Mouse (Mus musculus) ES-CJ7 (cell line): ENCODE results near the gene Wdr17.

Experiments used
- DNase-seq: peaks from one replicate; pipeline ENCODE4 v3.0.0; 2011; ENCODE audit warnings: low read depth, low spot score

The Wdr17 gene

DNA sequence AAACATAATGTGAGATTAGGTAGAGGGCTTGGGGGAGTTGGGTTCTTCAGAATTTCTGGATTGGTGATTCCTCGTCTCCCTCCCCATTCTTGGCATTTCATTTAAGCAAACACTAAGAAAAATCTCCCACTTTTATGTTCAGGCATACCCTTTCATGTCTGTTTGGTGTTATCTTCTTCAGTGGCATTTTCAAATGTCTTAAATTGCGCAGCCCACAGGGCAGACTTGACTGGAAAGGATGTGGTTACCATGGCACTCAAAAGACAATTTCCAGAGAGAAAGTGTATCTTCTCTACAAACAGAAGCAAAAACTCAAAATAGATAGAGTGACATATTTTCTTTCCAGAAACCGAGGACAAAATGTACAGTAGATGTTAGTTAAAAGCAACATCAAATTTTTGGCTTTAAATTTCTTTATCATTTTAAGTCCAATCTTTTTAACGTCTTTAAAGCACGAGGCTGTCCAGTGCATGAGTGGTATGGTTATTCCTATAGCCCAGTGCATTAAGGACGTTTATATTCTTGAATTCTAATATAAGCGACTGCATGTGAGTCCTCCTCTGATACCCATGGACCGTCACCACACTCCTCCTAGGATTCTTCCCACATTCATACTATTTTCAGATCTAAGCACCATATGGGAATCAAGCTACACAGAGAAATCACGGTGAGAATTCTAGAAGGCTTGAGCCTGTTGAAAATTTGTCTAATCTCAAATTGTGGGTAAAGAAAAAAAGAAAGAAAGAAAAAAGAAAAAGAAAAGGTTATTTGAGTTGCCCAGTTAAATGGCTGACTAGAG, at the start of gene Wdr17:
Gene Wdr17 (minus strand): TSS at position 198 of the 799 bp plus-strand sequence.
- DNase-seq = no peak

DNA sequence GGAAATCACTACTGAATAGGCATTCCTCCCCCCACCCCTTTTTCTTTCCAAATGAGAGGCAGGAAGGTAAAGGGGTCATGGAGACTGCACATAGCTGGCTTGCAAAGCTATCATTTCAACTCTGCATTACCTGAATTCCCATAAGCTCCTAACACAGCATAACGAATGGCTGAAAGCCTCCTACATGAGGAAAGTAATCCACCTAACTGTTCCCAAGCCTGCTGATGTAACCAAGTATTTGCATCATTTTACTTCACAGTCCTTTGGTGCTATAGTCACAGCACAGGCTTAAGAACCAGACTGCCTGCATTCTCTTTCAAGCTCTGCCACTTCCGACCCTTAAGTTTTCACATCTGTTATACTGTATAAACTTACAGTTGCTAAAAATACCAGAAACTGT, 45.3 kb upstream of the Wdr17 start:
- DNase-seq = no peak

DNA sequence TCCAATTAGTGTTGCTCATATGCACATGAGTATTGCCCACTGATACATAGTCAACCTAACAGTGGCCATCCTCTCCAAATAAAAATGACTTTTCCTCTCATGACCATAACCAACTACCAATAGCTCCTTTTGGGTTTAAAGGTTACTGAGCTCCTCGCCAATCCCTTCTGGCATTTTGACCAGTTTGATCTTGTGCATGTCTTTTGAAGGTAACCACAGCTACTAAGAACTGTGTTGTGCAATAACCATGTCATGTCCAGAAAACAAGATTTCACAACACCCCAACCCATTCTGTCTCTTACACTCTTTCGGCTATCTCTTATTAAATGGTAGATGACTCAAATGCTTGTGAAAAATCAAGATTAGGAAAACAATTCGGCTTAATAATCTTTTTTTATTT, 38.0 kb upstream of the Wdr17 start:
- DNase-seq = no peak

DNA sequence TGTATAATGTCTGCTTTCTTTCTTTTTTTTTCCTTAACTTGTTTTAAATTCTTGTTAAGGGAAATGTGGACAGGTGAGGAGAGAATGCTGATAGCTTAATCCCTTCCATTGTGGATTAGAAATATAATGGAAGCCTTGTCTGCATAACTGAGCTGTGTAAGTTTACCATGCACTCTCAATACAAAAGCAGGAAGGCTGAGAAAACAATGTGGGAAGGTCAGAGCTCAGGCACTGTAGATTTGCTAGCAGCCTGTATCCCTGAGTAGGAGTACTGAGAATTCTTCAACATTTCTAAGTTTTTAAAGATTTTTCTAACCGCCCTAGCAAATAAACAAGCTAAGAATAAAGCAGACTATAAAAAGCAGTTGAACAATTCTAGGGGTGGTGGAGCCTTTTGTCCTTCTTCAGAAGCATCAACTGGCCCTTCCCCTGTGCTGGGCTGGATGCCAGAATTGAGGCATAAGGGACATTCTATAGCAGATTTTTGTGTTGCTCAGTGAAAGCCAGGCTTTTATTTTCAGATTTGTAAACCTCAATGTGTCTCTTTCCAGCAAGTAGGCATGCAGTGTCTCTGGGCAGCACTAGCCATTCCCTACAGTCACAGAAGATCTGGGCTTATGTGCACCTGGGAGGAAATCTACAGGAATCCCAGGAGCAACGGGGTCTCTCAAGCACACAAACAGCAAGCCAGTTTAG, 35.3 kb upstream of the Wdr17 start:
- no peak for DNase-seq

DNA sequence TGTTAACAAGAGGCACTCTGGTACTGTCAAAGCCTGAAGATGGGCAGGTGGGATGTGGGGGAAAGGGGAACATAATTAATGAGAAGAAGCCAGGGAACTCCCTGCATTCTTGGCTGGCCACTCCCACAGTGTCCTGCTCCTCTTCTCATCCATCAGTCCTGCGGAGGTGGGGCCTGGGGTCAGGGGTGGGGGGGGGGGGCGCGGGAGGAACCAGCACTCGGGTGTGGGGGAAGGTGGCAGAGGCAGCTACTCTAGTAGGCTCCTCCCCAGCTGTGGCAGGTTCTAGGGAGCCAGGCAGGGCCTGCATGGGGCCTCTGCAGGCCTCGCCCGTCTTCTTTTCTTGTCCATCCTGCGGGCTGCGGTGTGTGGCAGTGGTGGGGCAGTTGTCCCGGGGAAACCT, 30.7 kb upstream of the Wdr17 start:
- DNase-seq = no peak

DNA sequence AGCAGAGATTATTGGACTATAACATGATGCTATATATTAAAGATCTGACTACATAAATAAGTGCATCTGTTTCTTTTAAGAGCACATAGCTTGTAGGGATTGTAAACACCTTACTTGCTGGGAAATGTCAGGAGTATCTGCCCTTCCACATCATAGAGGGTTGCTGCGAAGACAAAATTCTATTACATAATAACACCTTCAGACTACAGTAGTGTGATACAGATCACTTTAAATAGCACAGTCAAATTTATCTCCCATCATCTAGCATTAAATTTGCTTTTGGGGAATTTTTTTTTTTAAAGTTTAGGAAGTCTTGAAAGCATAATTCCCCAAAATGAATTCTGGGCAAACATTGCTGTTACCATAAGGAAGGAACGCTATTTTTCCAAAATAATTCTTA, 25.9 kb upstream of the Wdr17 start:
- no peak for DNase-seq

DNA sequence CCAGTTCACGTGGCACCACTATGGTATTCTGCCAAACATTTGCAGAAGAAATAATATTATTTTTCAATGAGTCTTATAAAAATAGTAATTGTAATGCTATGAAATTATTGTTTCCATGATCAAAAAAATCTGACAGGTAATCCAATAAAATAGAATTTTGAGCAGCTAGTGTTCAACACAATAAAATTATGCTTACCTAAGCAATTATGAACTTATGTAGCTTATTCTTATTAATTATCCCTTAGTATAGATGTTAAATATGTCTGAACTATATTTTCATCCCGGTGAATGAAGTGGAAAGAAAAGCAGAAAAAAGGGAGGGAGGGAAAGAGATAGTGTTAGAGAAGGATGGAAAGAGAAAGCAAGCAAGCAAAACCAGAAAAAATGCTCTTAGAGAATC, 12.5 kb upstream of the Wdr17 start:
- no peak for DNase-seq

DNA sequence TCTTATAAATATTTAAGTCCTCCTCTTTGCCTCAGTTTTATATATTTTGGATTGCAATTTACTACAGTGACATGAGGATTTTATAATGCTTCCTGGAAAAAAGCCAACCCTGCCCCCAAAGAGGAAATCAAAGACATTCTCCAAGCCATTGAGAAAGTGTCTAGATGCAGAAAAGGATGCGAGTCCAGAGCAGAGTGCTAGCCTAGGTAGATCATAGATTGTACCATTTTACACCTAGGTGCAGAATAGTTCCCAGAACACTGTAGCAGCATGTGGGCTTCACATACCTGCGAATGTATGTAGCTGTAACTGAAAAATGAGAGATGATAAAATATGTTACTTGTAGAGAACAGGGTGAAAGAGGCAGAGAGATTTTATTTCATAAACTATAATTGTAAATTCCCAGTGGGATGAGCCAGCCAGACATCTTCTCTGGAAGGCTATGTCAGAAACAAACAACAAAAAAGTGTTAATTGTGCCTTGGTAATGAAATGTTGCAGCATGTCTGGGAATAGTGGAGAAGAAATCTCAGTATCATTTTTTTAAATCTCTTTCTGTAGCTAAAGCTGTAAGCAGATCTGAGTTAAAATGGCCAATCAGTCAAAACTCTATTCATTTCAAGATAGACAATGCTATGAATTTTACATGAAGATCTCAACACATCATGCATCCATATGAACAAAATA, 7.8 kb upstream of the Wdr17 start:
- DNase-seq = no peak

DNA sequence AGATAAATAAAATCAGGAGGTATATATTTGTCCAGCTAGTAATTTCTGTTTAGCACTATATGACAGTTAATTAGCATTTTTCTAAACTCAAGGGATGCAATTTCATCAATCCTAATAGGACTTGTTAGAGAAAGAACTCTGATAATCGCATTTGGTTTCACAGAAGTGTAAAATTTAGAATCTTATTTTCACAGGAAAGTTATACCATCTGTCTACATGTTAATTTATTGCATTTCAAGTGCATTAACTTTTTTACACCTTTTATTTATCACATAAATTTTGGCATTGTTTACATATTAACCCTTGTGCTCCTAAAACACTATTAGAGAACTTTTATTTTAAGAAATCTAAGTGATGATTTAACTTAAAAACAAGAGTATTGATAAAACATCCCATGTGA, 7.2 kb upstream of the Wdr17 start:
- DNase-seq = no peak

DNA sequence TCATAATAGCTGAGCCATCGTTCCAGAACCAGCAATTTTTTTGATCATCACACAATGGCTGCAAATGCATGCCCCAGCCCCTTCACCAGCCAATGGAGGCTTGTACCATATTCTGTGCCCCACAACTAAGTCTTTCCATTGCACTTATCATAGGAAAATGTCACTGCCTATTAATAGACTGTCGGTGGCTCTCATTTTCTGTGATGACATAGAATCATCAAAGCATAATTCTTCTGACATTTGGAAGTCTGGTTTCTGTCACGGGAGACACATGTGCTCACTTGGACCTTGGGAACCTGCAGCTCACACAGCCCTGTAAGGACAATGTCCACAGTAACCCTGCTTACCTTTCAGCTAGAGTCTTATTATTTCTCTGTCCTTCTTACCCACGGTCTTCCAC, 424 bp downstream of the Wdr17 start:
- no peak for DNase-seq

DNA sequence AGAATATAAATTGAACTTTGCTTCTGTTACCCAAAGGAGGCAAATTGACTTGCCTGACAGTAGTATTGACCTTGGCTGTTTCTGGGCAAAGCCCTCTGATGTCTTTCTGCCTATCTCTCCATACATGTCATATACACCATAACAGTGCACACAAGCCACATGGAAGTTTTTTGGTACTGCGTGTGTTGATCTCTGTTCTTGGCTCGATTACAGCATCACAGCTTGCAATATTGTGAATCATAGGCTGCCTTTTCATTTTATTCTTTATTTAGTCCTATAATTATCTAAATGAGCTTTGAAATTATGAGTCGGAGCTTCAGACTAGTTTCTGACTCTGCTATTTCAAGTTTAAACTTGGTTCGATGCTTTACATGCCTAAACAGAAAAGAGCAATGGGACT, 10.5 kb downstream of the Wdr17 start:
- DNase-seq = no peak

DNA sequence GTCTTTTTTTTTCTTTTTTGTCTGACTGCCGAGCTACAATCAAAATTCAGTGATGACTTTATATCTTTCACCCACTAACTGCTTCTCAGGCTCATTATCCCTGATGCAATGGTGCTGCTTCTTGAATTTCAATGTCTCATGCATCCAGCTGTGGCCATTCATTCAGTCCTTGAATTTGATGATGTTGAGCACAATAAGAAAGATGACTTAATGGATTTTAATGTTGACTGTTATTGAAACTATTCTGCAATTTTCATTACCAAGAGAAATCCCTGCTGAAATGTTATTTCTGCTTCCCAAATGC, 22.3 kb downstream of the Wdr17 start:
- no peak for DNase-seq

DNA sequence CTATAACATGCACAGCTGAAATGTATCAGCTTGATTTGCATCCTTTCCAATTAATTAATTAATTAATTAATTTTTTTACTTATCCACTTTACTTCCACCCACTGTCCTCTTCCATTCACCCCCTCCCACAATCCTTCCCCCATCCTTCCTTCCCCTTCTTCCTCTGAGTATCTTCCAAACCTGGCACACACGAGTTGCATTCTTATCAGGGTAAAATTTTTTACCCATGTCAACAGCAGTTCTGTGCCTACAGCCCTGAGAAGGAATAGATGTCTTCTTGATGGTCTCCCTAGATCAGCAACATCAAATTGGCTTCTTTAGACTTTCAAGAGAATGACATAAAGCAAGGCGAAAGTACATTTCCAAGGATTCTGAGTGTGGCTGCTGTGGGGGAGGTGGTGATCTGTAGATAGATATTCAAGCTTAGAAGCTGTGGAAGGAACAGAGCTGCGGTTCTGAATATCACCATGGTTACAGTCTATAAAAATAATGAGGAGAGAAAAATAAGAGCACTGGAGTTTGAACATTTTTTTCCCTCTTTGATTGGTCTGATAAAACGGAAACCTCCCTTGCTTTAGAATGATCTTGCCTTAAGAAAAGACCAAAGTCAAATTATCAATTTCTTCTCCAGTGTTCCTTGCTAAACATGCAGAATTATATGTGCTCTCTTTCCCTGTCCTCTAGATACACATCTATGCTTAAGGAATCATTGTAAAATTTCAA, 22.8 kb downstream of the Wdr17 start:
- DNase-seq = no peak

DNA sequence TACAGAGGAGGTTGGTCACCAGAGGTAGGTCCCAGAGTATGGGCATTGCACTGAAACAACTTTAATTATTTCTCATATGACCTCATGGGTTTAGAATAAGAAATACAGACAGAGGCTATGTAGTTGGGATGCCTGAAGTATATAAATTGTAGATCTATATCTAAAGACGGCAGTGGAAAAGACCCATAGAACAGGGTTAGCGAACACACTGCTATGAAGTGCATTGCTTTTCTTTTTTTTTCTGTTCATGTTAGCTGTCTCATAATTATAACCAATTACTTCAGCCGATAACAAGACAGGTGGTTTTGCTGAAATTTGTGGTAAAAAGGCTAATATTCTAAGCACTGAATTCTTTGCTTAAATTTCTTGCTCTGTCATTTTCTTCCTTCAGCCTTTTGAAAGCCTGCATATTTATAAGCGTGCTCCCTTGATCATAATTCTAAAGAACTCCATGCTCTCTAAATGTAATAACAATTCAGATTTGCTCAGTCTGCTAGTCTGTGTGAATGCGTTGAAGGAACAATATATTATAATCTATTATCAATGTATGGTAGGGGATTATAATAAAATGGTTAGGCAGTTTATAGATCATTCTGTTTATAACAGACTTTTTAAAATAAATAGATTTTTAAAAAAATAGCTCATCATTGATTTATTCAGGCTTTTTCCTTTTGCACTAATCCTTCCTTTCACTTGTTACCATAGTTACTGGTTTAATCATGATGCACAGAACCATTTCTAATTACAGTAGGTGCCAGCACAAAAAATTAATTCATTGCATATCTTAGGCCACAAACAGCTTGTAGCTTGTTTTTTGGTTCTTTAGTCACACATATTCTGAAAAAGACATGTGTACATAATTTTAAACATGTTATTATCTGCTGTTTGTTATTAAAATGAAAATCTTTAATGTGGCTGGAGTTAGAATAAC, 50.7 kb downstream of the Wdr17 start:
- no peak for DNase-seq

DNA sequence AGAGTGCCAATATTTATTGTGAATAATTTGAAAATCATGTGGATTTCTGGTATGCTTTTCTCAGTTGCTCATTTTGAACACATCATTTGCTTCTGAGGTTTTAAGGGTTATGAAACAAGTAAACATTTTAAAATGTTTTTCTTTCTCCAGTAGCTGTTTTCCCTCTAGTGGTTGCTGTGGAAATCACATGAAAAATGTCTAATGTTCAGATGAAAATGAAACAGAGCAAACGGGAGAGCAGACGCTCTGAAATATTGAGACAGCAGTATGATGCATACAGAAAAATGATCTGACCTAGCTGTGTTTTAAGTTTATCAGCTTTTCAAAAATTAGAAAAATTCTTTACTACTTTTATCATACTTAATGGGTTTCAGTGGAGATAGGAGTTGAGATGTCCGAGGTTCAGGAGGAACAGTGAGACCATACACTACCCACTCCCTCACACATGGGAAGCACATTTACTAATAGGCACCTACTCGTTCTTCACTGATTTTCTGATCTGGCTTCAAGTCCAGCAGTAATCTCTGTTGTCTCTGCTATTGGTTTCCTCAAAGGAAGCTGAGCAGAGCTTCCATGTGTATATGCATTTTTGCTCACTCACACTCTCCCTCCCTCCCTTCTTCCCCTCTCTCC, 57.1 kb downstream of the Wdr17 start:
- DNase-seq = no peak

DNA sequence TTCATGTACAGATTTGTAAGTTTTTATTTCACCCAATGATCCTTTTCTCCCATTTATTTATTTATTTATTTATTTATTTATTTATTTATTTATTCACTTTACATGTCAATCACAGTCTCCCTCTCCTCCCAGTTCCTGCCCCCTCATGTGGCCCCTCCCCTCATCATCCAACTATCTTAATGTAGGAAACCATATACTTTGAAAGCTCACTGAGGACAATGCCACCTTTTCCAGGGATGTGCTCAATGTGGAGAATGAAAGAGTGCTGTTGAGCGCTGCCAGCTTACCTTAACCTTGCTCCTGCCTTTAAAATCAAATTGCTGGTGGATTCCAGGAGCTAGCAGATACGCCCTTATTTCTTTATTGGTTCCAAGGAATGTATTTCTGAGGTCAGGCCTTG, 59.0 kb downstream of the Wdr17 start:
- DNase-seq = no peak

DNA sequence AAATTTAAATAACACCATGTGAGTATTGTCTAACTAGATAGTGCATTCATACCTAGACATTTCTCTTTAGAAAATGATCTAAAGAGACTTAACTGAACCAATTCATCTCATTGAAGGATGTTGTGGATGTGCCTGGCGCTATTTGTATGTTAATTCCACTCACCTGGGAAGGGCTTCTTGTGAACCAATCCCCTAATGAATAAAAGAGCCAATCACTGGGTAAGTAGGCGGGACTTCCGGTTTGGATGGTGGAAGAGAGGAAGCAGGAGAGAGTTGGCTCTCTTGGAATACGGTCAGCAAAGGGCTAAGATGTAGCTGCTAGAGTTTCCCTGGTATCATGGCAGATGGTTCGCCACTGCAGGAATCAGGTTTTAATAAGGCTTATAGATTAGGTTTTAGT, 64.0 kb downstream of the Wdr17 start:
- peak; percentile 78 for DNase-seq

DNA sequence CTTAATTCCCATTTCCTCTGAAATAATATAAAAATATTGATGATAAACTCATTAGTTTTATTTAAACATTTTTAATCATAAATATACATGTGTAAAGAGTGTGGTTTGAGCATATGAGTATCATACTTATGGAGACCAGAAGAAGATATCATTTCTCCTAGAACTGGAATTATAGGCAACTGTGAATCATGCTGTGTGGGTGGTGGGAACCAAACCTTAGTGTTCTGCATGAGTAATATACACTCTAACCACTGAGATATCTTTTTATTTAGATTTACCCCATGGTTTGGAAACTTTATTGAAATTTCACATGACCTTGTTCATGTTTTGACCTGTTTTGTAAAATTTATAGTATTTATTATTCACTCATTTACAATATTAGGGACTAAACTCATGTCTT, 68.3 kb downstream of the Wdr17 start:
- DNase-seq = no peak

DNA sequence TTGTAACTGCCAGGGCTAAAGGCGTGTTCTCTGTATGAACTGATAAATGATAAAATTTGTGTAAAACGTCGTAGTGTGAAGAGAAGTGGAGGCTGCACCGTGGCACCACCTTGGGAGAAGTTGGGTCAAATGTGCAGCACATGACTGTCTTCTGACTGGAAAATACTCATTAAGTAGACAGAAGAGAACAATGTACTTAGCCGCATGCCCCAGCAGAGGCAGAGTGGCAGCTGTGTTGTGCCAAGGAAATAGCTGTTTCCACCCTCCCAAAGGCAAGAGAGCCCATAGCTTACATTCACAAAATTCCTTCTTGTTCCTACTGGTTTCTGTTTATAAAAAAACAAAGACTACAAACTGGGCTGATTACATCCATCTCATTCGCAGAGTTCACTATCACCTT, 78.8 kb downstream of the Wdr17 start:
- no peak for DNase-seq

DNA sequence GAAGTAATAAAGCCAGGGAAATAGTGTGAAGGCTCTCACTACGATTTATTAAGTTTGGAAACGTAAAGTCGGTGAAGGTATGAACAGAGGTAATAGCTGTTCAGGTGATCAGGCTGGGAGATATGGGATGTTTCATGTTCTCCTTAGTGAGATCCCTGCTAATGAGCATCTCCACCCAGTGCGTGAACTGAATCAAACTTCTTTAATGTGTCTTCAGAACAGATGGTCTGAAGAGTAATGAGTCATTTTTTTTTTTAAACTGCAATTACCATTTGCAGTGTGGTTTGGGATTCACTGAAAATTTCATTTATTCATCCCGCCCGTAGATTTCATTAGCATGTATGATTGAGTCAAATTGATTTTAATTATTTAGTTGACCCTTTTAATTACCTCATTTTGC, 80.8 kb downstream of the Wdr17 start:
- no peak for DNase-seq

DNA sequence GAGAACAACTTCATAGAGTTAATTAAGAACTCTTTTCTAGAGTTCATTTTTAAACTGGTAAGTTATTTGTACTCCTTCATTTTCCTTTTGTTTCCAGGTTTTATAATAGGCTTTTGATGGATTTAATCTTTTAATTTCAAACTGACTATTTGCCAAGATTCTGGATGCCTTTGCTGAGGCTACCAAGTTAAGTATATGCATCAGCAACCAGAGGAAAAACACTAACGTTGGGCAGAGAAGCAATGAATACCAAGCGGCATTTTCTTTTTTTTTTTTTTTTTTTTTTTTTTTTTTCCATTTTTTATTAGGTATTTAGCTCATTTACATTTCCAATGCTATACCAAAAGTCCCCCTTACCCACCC, 94.3 kb downstream of the Wdr17 start:
- DNase-seq = no peak
